Mouse (Mus musculus) ES-CJ7 (cell line): ENCODE results near the gene Hnrnpd.

Source experiments
- DNase-seq: peaks from one replicate; pipeline ENCODE4 v3.0.0; 2011; ENCODE audit warnings: low read depth, low spot score

Hnrnpd gene

DNA sequence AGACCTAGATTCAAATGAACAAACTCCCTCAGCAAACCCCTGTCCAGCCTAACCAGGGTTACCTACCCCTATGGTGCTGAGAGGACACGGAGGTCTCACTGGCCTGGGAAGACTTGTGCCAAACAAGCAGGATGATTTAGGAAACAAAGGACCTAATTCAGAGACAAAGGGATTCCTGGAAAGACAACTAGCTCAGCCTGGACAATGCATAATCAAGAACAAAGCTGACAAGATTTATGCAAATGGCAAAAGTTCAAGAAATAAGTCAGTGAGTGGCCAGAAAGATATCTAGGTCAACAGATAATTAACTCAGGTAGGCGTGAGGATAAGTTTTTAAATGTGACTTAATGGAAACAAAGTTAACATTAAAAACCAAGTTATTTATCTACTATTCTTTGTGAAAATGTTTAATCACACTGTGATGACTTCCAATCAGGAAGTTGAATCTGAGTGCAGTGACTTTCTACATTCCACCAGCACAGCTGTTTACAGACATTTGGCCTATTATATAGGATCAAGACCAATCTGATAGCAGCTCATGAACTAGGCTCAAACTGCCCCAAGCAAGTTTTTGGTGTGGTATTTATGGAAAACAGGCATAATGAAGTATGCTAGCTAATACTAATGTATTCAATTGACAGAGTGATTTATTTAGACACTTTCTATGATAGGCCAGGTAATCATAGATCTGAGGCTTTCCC, 19.4 kb downstream of the Hnrnpd start:
- peak; percentile 70 for DNase-seq

DNA sequence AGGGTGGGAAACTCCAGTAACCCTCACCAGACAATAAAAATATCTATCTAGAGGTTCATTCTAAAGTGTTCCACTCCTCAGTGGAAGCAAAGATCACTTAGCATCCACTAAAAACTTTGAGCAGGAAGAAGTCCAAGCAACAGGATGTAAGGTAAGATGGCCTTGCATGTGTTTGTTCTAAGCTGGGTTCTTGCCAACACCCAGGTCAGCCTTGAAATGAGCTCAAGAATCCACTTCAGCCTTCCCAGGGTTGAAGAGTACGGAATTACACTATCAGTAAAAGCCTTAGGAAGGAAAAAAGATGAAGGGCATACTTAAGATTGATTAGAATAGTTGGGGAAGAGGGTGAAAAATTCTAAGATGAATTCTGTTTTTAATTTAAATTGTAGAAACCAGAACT, 20.1 kb downstream of the Hnrnpd start:
- no peak for DNase-seq

GRCm38 (mm10) chr5:99953883-99954282, 24.9 kb downstream of the Hnrnpd start:
- no peak for DNase-seq

DNA sequence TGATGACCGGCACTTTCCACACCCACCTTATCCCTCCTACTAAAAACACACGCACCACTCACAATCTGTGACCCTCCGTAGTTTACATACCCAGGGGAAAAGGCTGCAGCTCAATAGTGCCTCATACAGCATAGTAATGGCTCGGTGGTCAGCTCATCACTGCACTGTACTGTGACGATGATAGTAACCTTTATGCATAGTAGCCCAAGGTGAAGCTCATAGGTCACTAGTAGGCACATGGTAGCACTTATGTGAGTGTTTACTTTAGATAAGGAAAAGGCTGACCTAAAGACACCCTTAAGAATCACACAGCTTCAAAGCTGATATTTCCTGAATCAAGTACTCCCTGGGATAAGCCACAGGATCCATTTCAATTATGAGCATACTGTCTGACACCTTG, 26.2 kb downstream of the Hnrnpd start:
- DNase-seq = no peak

DNA sequence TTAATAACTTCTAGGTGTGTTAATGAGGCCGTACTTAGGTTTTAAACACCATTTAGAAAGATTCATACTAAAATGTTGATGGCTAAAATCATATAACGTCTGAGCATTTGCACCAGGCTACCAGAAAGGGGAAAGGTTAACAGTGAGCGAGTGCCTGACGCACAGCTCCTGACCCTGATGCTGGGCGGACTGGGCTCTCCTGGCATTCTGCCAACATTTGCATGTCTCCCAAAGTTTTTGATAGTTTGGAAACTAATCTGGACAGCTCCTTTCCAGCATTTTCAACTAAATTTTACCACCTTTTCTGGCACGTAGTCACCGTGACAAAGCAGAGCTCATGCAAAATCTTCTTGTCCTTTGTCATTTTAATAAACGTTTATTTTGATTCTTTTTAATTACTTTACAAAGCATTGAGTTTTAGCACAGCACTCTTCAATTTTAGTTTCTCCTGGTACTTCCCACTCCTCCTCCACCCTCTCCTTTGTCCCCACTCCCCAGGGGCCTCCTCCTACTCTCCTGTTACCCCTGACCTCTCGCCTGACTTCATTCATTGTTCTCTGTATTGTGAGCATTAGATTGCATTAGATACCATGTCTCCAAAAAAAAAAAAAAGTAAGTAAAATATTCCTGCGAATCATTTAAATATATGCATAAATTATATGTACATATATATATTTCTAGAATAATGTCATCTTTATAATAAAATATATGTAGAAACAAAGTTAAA, 36.8 kb downstream of the Hnrnpd start:
- peak; percentile 64 for DNase-seq

DNA sequence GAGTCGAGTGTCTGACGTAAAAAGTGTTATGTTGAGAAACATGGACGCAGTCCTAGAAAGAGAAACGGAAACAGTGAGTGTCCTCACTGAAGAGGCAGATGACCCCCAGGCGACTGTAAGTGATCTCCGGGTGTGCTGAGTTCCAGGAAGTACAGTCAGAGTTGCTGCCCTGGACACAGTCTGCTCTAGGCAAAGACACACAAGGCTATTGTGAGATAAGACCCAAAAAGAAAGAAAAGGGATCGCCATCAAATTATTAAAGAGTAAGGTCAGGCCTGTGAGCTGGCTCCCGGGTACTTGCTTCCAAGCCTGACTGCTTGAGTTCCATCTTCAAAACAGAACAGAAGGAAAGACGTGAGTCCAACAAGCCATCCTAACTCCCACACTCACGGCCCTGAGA, 37.5 kb downstream of the Hnrnpd start:
- no peak for DNase-seq

DNA sequence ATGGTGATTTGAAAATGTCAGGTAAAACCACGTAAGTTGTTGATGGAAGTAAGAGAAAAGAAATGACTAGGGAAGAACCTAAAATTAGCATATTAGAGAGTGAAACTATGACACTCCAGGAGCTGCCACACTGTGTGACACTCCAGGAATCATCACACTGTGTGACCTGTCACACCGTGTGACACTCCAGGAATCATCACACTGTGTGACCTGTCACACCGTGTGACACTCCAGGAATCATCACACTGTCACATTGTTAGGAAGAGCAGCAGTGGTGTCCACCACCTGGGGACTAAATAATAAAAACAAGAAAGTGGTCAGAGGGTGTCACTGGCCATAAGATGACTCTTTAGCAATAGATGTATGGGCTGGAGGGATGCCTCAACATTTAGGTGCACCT, 39.3 kb downstream of the Hnrnpd start:
- no peak for DNase-seq

DNA sequence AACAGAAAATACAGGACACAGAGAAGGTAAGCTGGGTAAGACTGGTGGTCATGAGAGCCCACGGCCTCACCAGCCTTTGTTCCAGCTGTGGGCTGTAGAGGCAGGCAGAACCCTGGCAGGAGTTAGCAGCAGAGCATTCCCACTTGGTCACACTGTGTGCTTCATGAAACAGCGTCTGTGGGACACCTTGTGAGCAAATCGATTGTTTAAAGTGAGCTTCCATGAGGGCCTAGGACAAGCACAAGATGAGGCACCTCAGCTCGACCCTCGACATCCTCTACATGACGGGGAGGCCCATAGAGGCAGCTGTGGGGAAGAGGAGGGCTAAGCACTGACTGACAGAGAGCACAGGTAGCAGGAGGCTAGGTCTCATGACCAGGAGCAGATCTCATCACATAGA, 46.8 kb downstream of the Hnrnpd start:
- DNase-seq = no peak

- DNase-seq = peak; percentile 74
These were observed 50.8 kb downstream of the Hnrnpd start for GRCm38 (mm10) chr5:99927951-99928350.

- peak; percentile 51 for DNase-seq
These were observed 56.7 kb downstream of the Hnrnpd start for GRCm38 (mm10) chr5:99922033-99922432.

DNA sequence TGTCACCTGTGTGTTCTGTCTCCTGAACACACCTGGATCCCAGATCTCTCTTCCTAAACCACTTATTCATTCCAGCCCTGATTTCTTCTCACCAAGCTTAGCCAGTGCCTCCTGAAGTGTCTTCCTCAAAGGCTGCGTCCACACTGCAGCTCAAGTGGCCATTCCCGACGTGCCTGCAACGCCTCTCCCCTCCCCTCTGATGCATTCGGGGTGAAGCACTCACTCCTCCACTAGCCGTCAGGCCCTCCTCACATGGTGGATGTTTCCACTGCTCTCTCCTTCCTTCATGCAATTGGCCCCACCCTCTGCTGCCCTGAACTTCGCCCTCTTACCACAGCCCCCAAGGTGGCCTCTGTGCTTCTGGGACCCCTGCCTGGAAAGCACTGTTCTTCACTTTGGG, 63.2 kb downstream of the Hnrnpd start:
- no peak for DNase-seq

DNA sequence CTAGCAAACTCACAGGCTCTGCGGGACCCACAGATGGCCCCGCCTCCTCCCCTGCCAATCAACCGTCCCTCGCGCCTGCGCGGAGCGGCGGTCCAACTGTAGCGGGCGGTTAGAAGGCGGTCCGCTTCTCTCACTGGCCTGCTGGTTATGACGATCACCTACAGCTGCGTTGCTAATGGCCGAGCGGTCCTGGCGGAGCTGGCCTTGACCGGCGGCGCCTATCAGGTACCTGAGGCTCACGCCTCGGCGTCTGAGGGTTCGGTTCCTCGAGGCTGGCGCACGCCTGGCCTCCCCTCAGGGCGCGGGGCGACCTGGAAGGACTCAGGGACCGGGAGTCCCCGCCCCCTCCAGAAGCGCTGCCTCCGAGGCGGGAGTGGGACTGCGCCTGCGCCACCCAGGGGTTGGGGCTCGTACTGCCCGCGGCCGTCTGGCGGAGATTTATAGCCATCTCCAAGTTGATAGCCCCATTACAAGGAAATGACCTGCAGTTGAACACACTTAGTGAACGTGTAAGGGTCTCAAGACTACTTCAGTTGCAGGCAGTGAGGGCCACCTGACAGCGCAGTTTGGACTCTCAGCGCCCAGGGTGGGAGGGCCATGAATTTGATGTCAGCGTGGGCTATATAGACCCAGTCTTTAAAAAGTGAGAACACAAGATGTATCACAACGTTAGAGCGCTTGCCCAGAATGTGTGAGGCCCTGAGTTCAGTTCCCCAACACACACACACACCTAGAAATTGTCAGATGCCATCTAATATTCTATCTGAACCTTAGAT, 72.4 kb downstream of the Hnrnpd start, which contains the start of gene Vamp9:
Gene Vamp9 (plus strand): TSS at position 74 of the 776 bp plus-strand sequence.
- peak; percentile 96 for DNase-seq
